Mouse (Mus musculus) neural tube, embryonic 15.5 days (tissue): ENCODE results near the gene Scn1a. TPM values are rescaled to one million over a fixed set of nuclear protein-coding genes. Genes with fewer than 3 reads are reported as not detected.
A peak's percentile ranks its signal among the peaks of the same experiment; 100 is the strongest.

Experiments used
- ATAC-seq: fragments of 200-750 bp; cut with Nextera tagmentation; 2 replicates; pipeline ENCODE4 v1.8.0; 2017; ENCODE audit warnings: mild to moderate bottlenecking, moderate TSS enrichment, moderate library complexity; ENCODE audit not compliant: low FRiP score
- H3K27ac ChIP-seq: fragments of 300-500 bp; sonication (generic); replicated peaks from 2 replicates; pipeline ENCODE4 v1.5.1; 2015; ENCODE audit warnings: mild to moderate bottlenecking, inconsistent platforms
- H3K27me3 ChIP-seq: fragments of 300-500 bp; sonication (generic); replicated peaks from 2 replicates; pipeline ENCODE4 v1.6.1; 2015; ENCODE audit warnings: inconsistent platforms
- H3K36me3 ChIP-seq: fragments of 300-500 bp; sonication (generic); 2 replicates; pipeline ENCODE4 v1.6.1; 2015; ENCODE audit warnings: inconsistent platforms
- H3K4me1 ChIP-seq: fragments of 300-500 bp; sonication (generic); 2 replicates; pipeline ENCODE4 v1.6.1; 2015; ENCODE audit warnings: inconsistent platforms
- H3K4me2 ChIP-seq: fragments of 300-500 bp; sonication (generic); 2 replicates; pipeline ENCODE4 v1.6.1; 2015; ENCODE audit warnings: inconsistent platforms, mild to moderate bottlenecking, moderate library complexity
- H3K4me3 ChIP-seq: fragments of 300-500 bp; sonication (generic); replicated peaks from 2 replicates; pipeline ENCODE4 v1.5.1; 2015; ENCODE audit warnings: mild to moderate bottlenecking, inconsistent platforms
- H3K9ac ChIP-seq: fragments of 300-500 bp; sonication (generic); replicated peaks from 2 replicates; pipeline ENCODE4 v1.6.1; 2015; ENCODE audit warnings: mild to moderate bottlenecking, inconsistent platforms
- H3K9me3 ChIP-seq: fragments of 300-500 bp; sonication (generic); replicated peaks from 2 replicates; pipeline ENCODE4 v1.6.1; 2016; ENCODE audit warnings: inconsistent platforms
- WGBS: fragments of 180-500 bp; shearing (Covaris S2); methylation state at CpG from one replicate; pipeline ENCODE4 v1.1.7; 2015; ENCODE audit warnings: mixed read lengths; 5-methylcytosine and 5-hydroxymethylcytosine counted together
- polyA plus RNA-seq: library from polyadenylated mRNA; unstranded; fragments of >200 nt; fragmentation: Nextera tagmentation; extraction: Ambion mirVana; gene quantifications from 2 replicates; pipeline ENCODE4 v1.2.1, GENCODE M21; 2015

Scn1a gene
- polyA plus RNA-seq, 1 experiment from 2014 or later, result 29.8 TPM

- no peaks in the 10 kb centered on the region for H3K9me3 ChIP-seq
- peak; percentile 64 for ATAC-seq
- 12% methylated on average over 11 of the region's 11 CpGs for WGBS
Observed at GRCm38 (mm10) chr2:66408456-66408855, 32.2 kb downstream of the Scn1a start.

GRCm38 (mm10) chr2:66392586-66392985 lies 48.1 kb downstream of the Scn1a start:
- no peaks in the 10 kb centered on the region for H3K9me3 ChIP-seq
- no peak for ATAC-seq
- H3K9ac ChIP-seq, result no peak overlapping the region
- no peaks in the 10 kb centered on the region for H3K4me1 ChIP-seq
- no peak overlapping the region for H3K4me3 ChIP-seq
- no peak overlapping the region for H3K27ac ChIP-seq
- WGBS, result 83% methylated on average over 5 of the region's 5 CpGs
- no peak overlapping the region for H3K4me2 ChIP-seq
- no peaks in the 10 kb centered on the region for H3K36me3 ChIP-seq
- H3K27me3 ChIP-seq, result no peaks in the 10 kb centered on the region

More at GRCm38 (mm10) chr2:66408456-66408855, 32.2 kb downstream of the Scn1a start:
- H3K27ac ChIP-seq, result peak overlapping the region; percentile 83
- peaks cover 26% of the 10 kb centered on the region for H3K4me1 ChIP-seq
- H3K9ac ChIP-seq, result peak overlapping the region; percentile 55
- peak overlapping the region; percentile 67 for H3K4me2 ChIP-seq
- H3K27me3 ChIP-seq, result no peaks in the 10 kb centered on the region
- H3K4me3 ChIP-seq, result peak overlapping the region; percentile 60
- no peaks in the 10 kb centered on the region for H3K36me3 ChIP-seq

GRCm38 (mm10) chr2:66367957-66368356 lies 72.7 kb downstream of the Scn1a start:
- H3K27ac ChIP-seq, result no peak overlapping the region
- 0 out of 2 replicates have a peak, but pooled peaks cover 1% of the 10 kb centered on the region for H3K36me3 ChIP-seq
- H3K4me3 ChIP-seq, result no peak overlapping the region
- H3K9ac ChIP-seq, result no peak overlapping the region
- ATAC-seq, result no peak
- H3K27me3 ChIP-seq, result no peaks in the 10 kb centered on the region
- no peaks in the 10 kb centered on the region for H3K9me3 ChIP-seq
- WGBS, result 39% methylated on average over 2 of the region's 2 CpGs
- H3K4me2 ChIP-seq, result no peak overlapping the region
- no peaks in the 10 kb centered on the region for H3K4me1 ChIP-seq

GRCm38 (mm10) chr2:66350590-66350989 lies 90.0 kb downstream of the Scn1a start:
- Histone ChIP-seq H3K36me3 (peaks cover 3% of the 10 kb centered on the region; the same call in 1 of the 2 replicates), H3K9me3 (no peaks in the 10 kb centered on the region), H3K4me3 (no peak overlapping the region), H3K9ac (no peak overlapping the region), H3K4me2 (no peak overlapping the region), H3K4me1 (no peaks in the 10 kb centered on the region), H3K27me3 (no peaks in the 10 kb centered on the region), H3K27ac (no peak overlapping the region)
- ATAC-seq, result no peak
- 69% methylated on average over 2 of the region's 2 CpGs for WGBS

- no peak for ATAC-seq
- 98% methylated on average over 1 of the region's 1 CpGs for WGBS
- Histone ChIP-seq H3K4me2 (no peak overlapping the region), H3K27me3 (no peaks in the 10 kb centered on the region), H3K9me3 (no peaks in the 10 kb centered on the region), H3K36me3 (peaks cover 3% of the 10 kb centered on the region; the same call in 1 of the 2 replicates), H3K9ac (no peak overlapping the region), H3K27ac (no peak overlapping the region), H3K4me3 (no peak overlapping the region), H3K4me1 (no peaks in the 10 kb centered on the region)
Observed at GRCm38 (mm10) chr2:66346622-66347021, 94.0 kb downstream of the Scn1a start.

GRCm38 (mm10) chr2:66346181-66346580 lies 94.5 kb downstream of the Scn1a start:
- no peak for ATAC-seq
- no peaks in the 10 kb centered on the region for H3K9me3 ChIP-seq
- WGBS, result 79% methylated on average over 3 of the region's 3 CpGs
- peaks cover 3% of the 10 kb centered on the region; the same call in 1 of the 2 replicates for H3K36me3 ChIP-seq
- H3K27me3 ChIP-seq, result no peaks in the 10 kb centered on the region
- no peak overlapping the region for H3K4me2 ChIP-seq
- no peak overlapping the region for H3K9ac ChIP-seq
- no peak overlapping the region for H3K27ac ChIP-seq
- no peaks in the 10 kb centered on the region for H3K4me1 ChIP-seq
- H3K4me3 ChIP-seq, result no peak overlapping the region

GRCm38 (mm10) chr2:66337406-66337805 lies 103.2 kb downstream of the Scn1a start:
- no peaks in the 10 kb centered on the region for H3K36me3 ChIP-seq
- no peaks in the 10 kb centered on the region for H3K27me3 ChIP-seq
- no peaks in the 10 kb centered on the region for H3K4me1 ChIP-seq
- no peak overlapping the region for H3K27ac ChIP-seq
- no peak for ATAC-seq
- WGBS, result 45% methylated on average over 5 of the region's 5 CpGs
- no peaks in the 10 kb centered on the region for H3K9me3 ChIP-seq
- H3K9ac ChIP-seq, result no peak overlapping the region
- no peak overlapping the region for H3K4me3 ChIP-seq
- H3K4me2 ChIP-seq, result no peak overlapping the region

GRCm38 (mm10) chr2:66336396-66336795 lies 104.2 kb downstream of the Scn1a start:
- 72% methylated on average over 6 of the region's 6 CpGs for WGBS
- ATAC-seq, result no peak
- H3K4me3 ChIP-seq, result no peak overlapping the region
- H3K9ac ChIP-seq, result no peak overlapping the region
- no peak overlapping the region for H3K4me2 ChIP-seq
- H3K27ac ChIP-seq, result no peak overlapping the region
- H3K9me3 ChIP-seq, result no peaks in the 10 kb centered on the region
- H3K36me3 ChIP-seq, result no peaks in the 10 kb centered on the region
- no peaks in the 10 kb centered on the region for H3K27me3 ChIP-seq
- no peaks in the 10 kb centered on the region for H3K4me1 ChIP-seq

- Histone ChIP-seq H3K4me3 (no peak overlapping the region), H3K4me1 (no peaks in the 10 kb centered on the region), H3K9ac (no peak overlapping the region), H3K4me2 (no peak overlapping the region), H3K27me3 (no peaks in the 10 kb centered on the region), H3K36me3 (peaks cover 23% of the 10 kb centered on the region), H3K9me3 (no peaks in the 10 kb centered on the region), H3K27ac (no peak overlapping the region)
- no peak for ATAC-seq
- WGBS, result 78% methylated on average over 3 of the region's 3 CpGs
Observed at GRCm38 (mm10) chr2:66272551-66272950, 168.1 kb downstream of the Scn1a start.

- H3K9ac ChIP-seq, result peak within 1 kb of the TSS; percentile 72
- H3K4me1 ChIP-seq, result peaks cover 18% of the 10 kb centered on the region
- H3K27me3 ChIP-seq, result no peaks in the 10 kb centered on the region
- no peaks in the 10 kb centered on the region for H3K9me3 ChIP-seq
- H3K27ac ChIP-seq, result peak within 1 kb of the TSS; percentile 94
- peak within 1 kb of the TSS; percentile 63 for H3K4me2 ChIP-seq
- under 1% methylated on average over 56 of the region's 56 CpGs for WGBS
- peaks cover 10% of the 10 kb centered on the region; the same call in 1 of the 2 replicates for H3K36me3 ChIP-seq
- peak within 1 kb of the TSS; percentile 78 for H3K4me3 ChIP-seq
- peak; percentile 99 for ATAC-seq
Observed at GRCm38 (mm10) chr2:66256220-66257131, 184.2 kb downstream of the Scn1a start, which contains the start of gene Ttc21b. Gene Ttc21b, minus strand, starts transcription at chr2:66256617.

- Histone ChIP-seq H3K4me2 (no peak overlapping the region), H3K4me1 (no peaks in the 10 kb centered on the region), H3K27me3 (no peaks in the 10 kb centered on the region), H3K36me3 (peaks cover 40% of the 10 kb centered on the region), H3K4me3 (no peak overlapping the region), H3K9ac (no peak overlapping the region), H3K27ac (no peak overlapping the region), H3K9me3 (no peaks in the 10 kb centered on the region)
- ATAC-seq, result no peak
- 73% methylated on average over 1 of the region's 1 CpGs for WGBS
Observed at GRCm38 (mm10) chr2:66244013-66244412, 196.6 kb downstream of the Scn1a start.

- WGBS, result 91% methylated on average over 1 of the region's 1 CpGs
- no peak overlapping the region for H3K4me2 ChIP-seq
- ATAC-seq, result no peak
Observed at GRCm38 (mm10) chr2:66240334-66240733, 200.3 kb downstream of the Scn1a start.

More at GRCm38 (mm10) chr2:66240334-66240733, 200.3 kb downstream of the Scn1a start:
- Histone ChIP-seq H3K9me3 (no peaks in the 10 kb centered on the region), H3K4me3 (no peak overlapping the region), H3K27me3 (no peaks in the 10 kb centered on the region), H3K9ac (no peak overlapping the region), H3K4me1 (no peaks in the 10 kb centered on the region), H3K27ac (no peak overlapping the region), H3K36me3 (peaks cover 36% of the 10 kb centered on the region)
